Mouse (Mus musculus) mouse trophoblast stem cell (cell line): ENCODE results near the gene Lbh.

Experiments used
- in situ Hi-C, 2 experiments: fragments of 300-500 bp; cut with MseI, MboI; formaldehyde crosslinking; loops; 2 replicates in 1 of 2; 3 replicates in 1 of 2; pipeline ENCODE4 v1.15.1; 2025

Gene Lbh

DNA sequence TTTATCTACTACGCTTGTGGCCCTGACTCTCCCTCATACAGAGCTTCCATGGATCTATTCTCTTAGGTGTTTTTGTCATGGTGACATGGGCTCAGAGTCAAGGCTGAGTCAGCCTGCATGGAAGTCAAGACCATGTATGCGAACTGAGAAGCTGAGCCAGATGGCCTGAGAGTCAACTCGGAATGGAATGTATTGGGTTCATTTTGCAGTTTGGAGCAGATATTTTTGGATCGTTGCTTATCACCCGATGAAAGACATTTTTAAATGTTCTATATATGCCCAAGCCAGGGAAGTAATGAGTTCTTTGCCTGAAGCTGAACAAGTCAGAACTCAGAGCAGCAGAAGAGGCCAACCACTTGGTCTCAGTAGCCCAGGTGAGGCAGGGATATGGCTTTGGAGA is 54.9 kb downstream of the Lbh start:
- in situ Hi-C loops, result no loop called here

DNA sequence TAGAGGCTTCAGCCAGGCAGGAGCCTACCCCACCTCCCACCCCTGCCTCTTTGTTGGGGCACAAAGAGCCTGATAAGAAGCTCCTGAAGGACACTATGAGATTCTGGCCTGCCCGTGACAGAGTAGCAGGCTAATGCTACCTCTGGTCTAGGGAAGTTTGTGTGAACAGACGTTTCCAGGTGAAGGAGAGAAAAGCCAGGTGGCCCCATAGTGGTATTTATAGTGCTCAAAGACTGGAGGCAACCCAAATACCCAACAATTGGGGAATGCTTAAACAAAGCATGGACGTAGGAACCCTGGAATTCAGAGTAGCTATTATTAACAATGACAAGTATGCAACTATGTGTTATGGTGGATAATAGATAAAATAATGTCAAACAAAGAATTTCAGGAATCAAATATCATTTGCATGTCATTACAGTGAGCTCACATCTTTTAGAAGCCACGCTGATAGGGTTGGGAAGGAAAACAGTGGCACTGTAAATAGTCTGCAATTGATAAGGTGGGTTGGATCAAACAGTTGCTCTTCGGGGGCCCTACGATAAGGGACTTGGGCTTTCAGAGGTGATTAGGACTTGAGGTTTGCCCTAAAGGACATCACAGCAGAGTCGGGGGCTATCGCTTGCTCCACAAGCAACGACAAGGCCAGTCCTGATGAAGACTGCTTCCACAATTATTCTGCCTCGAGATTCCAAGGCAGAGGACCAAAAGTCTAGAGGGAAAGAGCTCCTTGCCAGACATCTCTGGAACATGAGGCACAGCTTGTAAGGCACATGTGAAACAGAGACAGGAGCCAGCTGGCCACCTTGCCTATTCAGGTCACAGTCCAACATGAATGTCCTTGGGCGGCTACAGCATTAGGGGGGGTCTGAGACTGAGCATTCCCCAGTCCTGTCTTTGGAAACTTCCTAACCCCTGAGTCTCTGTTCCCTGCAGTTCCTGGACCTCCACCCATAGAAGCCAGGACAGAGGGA is 58.4 kb downstream of the Lbh start:
- in situ Hi-C loops, result no loop called here

DNA sequence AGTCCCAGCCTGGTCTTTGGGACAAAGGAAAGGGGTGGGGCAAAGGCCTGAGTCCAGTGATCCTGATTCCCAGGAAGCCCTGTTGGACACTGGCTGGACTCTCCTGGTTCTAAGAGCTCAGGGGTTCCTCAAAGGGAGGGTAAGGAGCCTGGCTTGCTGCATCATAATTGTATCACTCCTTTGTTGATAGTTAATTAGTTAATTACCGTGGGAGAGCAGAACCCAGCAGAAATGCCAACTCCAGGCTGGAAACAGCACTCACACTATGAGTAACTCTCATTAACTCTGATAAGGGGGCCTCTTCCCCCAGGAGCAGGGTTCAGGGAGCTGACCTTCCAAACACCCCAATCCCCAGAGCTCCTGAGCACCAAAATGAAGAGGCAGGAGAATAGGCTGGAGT is 59.5 kb downstream of the Lbh start:
- in situ Hi-C loops, result no loop called here

DNA sequence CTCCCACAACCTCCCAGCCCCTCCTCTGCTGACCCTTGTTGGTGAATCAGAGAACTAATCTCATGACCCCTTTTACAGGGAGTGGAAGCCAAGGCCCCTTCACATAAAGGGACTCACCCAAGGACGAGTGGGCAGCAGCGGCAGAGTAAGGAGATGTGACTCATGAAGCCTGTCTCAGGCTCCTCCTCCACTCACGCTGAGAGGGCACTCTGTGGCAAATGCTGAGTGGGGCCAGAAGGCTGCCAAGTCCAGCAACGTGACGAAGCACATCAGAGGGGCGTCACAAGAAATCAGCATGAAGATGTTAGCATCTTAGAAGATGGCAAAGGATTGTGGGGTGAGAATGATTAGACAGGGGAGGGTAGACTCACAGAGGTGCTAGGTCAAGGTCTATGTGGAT is 64.1 kb downstream of the Lbh start:
- in situ Hi-C loops, result no loop called here

DNA sequence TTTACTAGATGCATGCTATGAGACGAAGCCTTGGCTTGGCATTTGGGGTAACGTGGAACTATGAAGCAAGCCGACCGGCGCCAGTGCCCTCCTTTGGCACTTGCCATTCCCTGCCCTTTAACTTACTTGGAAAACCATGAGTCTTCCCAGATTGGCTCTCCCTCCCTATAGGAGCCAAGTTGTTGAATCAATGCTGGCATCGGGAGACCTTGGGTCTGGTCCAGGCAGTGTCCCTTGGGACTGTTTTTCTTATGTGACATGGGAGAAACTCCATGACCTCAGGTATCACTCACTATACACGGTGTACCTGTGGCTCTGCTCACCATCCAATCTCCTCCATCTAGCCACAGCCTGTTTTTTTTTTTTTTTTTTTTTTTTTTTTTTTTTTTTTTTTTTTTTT is 65.4 kb downstream of the Lbh start:
- in situ Hi-C loops, result no loop called here

DNA sequence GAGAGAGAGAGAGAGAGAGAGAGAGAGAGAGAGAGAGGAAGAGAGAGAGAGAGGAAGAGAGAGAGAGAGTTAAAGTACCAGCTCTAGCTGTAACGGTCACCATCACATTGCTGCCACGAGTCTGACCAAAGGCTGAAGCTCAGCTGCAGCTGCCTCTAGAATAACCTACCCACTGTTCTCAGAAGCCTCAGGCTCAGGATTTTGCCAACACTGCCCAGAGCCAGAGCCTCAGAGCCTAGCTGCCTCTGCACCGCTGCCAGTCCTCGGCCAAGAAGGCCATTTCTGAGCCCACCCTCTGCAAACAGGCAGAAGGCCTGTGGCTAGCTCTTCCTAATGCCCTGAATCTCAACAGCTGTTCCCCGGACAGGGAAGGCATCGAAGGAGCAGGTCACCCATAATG is 70.9 kb downstream of the Lbh start:
- in situ Hi-C loops, result no loop called here
